Mouse (Mus musculus): ENCODE data around the gene Zc3h7b.

Gene Zc3h7b

GRCm38 (mm10) chr15:81792444-81792843 lies 47.6 kb downstream of the Zc3h7b start:
- in situ Hi-C loops (cut with MboI, MseI), result no loop called here

DNA sequence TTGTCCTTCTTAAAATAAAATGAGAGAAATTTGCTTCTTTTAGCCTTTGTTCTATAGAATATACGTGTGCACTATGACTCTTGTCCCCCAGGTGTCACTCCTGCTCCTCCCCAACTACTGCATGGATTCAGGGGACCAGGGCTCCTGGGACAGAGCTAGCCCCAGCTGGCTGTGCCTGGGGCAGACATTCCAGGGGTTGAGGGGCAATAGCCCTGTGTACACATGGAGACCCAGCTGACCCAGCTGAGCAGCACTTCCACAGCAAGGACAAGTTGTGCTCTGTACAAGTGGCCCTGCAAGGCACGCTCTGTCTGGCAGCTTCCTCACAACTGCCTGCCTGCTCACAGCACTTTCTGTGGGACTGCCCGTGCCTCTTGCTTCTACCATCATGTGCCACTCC lies 51.4 kb downstream of the Zc3h7b start:
- in situ Hi-C loops (cut with MboI, MseI), result no loop called here

DNA sequence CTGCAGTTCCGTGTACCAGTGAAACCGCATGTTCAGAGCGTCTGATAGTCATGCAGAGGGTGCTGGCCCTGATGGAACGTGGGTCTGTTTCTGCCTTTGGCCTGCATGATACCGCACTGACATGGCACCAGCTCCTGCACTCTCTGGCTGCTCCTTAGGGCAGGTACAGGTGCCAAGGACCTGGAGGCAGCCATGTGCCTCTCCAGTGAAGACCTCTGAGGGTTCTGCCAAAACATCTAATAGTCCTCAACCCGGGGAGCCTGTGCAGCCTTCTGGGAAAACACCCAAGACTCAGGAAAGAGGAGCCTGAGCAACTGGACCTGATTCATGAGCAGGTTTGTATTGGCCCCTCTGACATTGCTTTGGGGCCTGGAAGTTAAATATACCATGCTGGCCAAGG lies 53.0 kb downstream of the Zc3h7b start:
- in situ Hi-C loops (cut with MboI, MseI), result no loop called here

GRCm38 (mm10) chr15:81798421-81798820 lies 53.6 kb downstream of the Zc3h7b start:
- in situ Hi-C loops (cut with MboI, MseI), result no loop called here

DNA sequence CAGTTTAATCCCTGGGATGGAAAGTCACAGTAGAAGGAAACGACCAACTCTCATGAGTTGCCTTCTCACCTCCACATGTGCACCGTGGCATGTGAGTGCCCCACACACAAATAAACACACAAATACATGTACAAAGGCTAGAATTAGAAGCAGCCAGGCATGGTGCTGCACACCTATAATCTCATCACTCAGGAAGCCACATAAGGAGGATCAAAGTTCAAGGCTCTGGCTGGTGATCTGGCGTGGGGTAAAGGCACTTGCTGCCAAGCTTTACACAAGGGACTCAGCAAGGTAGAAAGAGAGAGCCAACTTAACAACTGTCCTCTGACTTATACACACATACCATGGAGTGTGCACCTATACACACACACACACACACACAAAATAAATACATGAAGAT lies 55.5 kb downstream of the Zc3h7b start:
- in situ Hi-C loops (cut with MboI, MseI), result no loop called here

GRCm38 (mm10) chr15:81802001-81802890 lies 57.4 kb downstream of the Zc3h7b start, which contains the start of gene Tef:
Gene Tef (plus strand): TSS chr15:81802421.
- in situ Hi-C loops (cut with MboI, MseI), result no loop called here

- in situ Hi-C loops (cut with MboI, MseI), result no loop called here
Measured at GRCm38 (mm10) chr15:81802941-81803351, 58.1 kb downstream of the Zc3h7b start.

DNA sequence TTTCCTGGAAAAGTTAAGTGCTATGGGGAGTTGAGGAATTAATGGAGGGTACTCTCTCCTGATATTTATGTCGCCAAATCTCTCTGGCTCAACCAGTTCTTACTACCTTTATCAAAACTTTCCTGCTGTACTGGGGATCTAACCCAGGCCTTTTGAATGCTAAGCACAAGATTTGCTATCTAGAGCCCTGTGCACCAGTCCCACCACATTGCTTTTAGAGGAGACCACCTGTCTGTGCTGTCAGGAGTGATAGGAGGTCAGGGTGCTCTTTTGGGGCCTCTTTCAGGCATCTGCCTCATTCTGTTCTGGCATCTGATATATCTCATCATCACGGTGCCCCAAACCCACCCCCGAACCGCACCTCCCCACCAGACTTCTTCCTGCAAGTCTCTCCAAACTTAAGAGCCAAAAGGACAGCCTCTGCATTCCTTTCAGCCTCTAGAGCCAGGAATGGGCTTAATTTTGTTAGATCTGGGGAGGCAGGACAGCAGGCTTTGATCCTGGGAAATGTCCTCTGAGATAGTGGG lies 58.6 kb downstream of the Zc3h7b start:
- in situ Hi-C loops (cut with MboI, MseI), result no loop called here

DNA sequence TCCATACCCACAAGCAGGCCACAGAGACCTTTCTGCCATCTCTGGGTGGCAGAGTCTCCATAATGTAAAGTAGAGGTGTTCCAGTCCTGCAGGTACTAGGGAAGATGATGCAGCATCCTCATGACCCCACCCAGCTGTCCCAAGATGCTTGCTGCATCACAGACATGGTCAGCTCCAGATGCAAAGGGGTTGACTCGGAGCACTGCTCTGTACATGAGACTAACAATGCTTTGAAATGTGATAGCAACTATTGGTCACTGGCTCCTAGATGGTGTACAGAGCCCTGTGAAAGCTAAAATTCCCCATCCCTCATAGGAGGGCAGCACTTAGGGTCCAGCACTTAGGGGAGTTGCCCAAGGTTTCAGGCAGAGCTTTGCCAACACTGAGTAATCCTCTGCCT lies 59.3 kb downstream of the Zc3h7b start:
- in situ Hi-C loops (cut with MboI, MseI), result no loop called here

- in situ Hi-C loops (cut with MboI, MseI), result no loop called here
Measured at GRCm38 (mm10) chr15:81804883-81805282, 60.0 kb downstream of the Zc3h7b start.

GRCm38 (mm10) chr15:81805624-81806023 lies 60.8 kb downstream of the Zc3h7b start:
- in situ Hi-C loops (cut with MboI, MseI), result no loop called here

GRCm38 (mm10) chr15:81806621-81807404 lies 62.0 kb downstream of the Zc3h7b start:
- in situ Hi-C loops (cut with MboI, MseI), result no loop called here

DNA sequence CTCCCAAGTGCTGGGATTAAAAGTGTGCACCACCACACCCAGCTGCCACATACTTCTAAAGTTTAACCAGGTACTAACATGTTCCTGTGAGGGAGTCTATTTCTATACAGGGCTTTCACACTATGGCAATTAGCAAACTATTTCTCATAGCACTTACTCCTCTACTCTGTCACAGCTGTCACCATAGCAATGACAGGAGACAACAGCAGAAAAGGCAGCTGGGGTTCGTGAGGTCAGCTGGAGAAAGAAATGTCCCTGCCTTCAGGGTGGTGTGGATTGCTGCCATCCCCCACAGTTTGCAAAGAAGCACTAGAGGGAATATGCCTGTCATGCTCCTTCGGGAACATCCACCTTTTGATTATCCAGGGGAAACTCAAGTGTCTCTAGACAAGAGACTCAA lies 63.9 kb downstream of the Zc3h7b start:
- in situ Hi-C loops (cut with MboI, MseI), result no loop called here

DNA sequence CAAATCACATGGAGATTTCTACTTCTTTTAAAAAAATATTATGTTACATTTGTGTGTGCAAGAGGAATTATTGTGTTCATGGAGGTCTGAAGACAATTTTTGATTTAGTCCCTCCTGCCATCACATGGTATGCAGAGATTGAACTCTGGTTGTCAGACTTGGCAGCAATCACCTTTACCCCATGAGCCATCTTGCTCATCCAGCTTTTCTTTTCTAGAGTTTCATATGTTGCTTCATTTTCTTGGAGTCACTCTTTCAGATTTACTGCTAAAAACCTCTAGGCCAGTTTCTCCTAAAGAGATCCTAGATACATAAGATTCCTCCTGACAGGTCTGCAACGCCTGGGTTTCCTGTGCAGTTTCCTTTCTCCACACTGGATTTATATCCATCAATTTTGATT lies 64.7 kb downstream of the Zc3h7b start:
- in situ Hi-C loops (cut with MboI, MseI), result no loop called here

DNA sequence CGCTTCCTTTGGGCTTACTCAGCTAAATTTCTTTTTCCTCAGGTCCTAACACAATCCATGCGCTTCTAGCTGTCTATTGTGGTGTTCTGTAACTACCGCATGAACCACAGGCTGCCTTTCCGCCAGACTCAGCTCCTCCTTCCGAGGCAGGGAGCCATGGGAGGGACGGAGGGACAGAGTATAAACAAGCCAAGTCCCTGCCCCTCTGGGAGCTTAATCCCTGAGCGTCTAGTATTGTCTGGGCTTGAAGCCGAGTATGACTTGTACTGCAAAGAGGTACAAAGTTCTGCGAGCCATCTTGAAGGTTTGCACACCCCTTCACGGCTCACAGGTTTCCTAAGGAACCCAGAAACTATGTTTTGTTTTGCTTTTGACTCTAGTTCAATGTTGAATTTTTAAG lies 65.3 kb downstream of the Zc3h7b start:
- in situ Hi-C loops (cut with MboI, MseI), result loop anchor here (5.0 kb wide), 1 partner anchor 42 kb away; no protein-coding TSS in a partner anchor

DNA sequence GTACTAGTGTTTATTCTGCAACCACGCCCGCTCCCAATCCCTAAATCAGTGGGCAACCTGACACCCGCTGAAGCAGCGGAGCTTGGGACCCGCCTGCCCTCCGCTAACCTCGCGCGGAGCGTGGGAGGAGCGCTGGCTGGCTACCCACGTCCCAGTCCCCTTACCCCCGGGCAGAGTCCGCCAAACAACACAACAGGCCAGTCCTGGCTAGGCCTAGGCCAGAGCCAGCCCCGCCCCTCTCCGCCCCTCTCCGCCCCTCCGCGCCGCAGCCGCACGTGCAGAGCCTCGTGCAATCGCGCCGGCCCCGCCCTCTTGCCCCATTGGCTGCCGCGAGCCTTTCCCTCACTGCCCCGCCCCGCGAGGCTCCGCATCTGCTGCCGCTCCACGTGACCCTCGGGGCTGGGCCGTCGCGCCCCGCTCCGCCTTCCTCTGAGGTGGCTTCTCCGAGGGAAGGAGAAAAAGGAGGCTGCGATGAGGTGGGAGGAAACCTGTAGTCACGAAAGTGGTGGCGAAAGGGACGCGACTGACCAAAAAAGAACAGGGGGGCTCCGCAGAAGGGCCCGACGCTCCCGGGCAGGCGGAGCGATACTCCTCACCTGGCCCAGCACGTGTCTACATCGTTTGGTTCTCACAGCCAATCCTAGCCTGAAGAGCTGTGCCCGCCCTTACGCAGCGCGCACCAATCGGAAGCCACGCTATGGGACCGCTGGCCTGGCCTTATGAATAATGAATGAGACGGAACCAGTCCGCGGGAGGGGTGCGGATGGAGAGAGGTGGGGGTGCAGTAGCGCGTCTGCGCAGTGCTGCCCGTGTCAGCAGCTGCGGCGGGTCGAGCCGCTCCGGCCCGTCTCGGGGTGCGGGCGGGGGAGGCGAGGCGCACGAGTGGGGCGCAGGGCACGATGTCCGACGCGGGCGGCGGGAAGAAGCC lies 66.1 kb downstream of the Zc3h7b start:
- in situ Hi-C loops (cut with MboI, MseI), result loop anchor here (5.0 kb wide), 1 partner anchor 41 kb away; no protein-coding TSS in a partner anchor

DNA sequence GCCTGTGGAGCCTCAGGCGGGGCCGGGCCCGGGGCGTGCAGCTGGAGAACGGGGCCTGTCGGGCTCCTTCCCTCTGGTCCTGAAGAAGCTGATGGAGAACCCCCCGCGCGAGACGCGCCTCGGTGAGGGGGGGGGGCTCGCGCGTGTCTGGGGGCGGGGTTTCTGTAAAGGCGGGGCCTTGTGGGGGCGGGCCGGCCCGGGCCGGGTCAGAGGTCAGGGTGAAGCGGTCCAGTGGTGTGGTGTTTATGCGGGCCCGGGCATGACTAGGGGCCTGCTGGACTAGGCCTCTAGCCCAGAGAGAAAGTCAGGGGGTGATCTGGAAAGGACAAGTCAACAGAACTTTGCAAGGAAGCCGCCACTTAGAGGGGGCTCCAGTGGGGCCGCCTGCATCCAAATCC lies 66.7 kb downstream of the Zc3h7b start:
- in situ Hi-C loops (cut with MboI, MseI), result loop anchor here (5.0 kb wide), 1 partner anchor 41 kb away; no protein-coding TSS in a partner anchor

GRCm38 (mm10) chr15:81812287-81812686 lies 67.4 kb downstream of the Zc3h7b start:
- in situ Hi-C loops (cut with MboI, MseI), result loop anchor here (5.0 kb wide), 1 partner anchor 40 kb away; no protein-coding TSS in a partner anchor

DNA sequence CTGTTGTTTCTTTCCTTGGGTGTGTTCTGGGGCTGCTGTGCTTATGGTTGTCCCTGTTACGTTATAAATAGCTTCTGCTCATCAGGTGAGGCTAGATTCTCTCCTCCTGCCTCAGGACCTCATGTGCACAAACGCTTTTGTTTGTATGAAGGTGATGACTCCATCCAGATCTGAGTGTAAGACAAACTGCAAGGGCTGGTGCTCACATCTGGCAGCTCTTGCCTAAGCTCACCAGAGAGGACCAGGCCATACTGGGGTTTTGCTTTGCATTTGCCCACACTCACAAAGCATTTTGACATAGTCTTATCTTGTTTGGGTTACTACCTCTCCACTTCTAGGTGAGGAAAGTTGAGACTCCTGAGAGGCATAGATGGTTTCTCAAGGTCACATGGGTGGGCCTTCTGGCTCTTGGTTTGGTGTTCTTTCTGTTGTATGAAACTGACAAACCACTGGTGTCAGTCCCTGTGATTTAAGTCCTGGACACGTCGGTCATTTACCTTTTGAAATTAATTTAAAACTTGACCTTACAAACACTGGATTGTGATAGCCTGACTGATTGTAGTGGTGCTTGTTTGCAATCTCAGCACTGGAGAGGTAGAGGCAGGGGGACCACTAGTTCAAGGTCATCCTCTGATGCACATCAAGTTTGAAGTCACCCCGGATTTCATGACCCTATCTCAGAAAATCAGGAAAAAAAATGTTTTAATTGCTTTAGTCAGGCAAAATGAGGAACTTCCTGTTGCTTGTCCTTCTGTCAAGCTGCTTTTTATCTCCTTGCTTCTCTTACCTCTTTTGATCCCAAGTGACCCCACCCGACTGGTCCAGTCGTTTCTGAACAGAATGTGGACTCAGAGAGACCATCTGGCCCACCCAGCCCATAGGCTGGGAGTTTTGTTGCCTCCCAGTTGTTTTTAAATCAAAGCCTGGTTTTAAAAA lies 68.1 kb downstream of the Zc3h7b start:
- in situ Hi-C loops (cut with MboI, MseI), result loop anchor here (5.0 kb wide), 1 partner anchor 39 kb away; no protein-coding TSS in a partner anchor

Measured in T-helper 1 cell (primary cell).